Mouse (Mus musculus) kidney, adult 2 months (tissue): ENCODE data around the gene Gm11213. TPM values are rescaled to one million over a fixed set of nuclear protein-coding genes. Genes with fewer than 3 reads are reported as not detected.
A peak's percentile ranks its signal among the peaks of the same experiment; 100 is the strongest.

ENCODE experiments used
- DNase-seq: peaks from one replicate; pipeline ENCODE4 v3.0.0; 2021
- H3K27ac ChIP-seq: fragments of 200-500 bp; 2 replicates; pipeline ENCODE4 v1.5.1; 2012; ENCODE audit warnings: low read depth, low read length, control low read depth, inconsistent platforms; ENCODE audit not compliant: insufficient read depth
- H3K27me3 ChIP-seq: fragments of 200-500 bp; replicated peaks from 2 replicates; pipeline ENCODE4 v1.6.1; 2012; ENCODE audit warnings: mild to moderate bottlenecking, moderate library complexity, low read length, inconsistent platforms; ENCODE audit not compliant: control insufficient read depth, insufficient read depth
- H3K36me3 ChIP-seq: fragments of 200-500 bp; 2 replicates; pipeline ENCODE4 v1.6.1; 2012; ENCODE audit warnings: mild to moderate bottlenecking, moderate library complexity, low read length, inconsistent platforms; ENCODE audit not compliant: control insufficient read depth, insufficient read depth
- H3K4me1 ChIP-seq: fragments of 200-500 bp; 2 replicates; pipeline ENCODE4 v1.6.1; 2011; ENCODE audit warnings: low read length; ENCODE audit not compliant: control insufficient read depth, insufficient read depth
- H3K4me3 ChIP-seq: fragments of 200-500 bp; 2 replicates; pipeline ENCODE4 v1.5.1; 2011; ENCODE audit warnings: mild to moderate bottlenecking, low read depth, low read length, control low read depth; ENCODE audit not compliant: insufficient read depth
- CTCF ChIP-seq: fragments of 200-500 bp; conservative IDR thresholded peaks from 2 replicates; pipeline ENCODE4 v1.5.1; 2011; ENCODE audit warnings: low read depth, mild to moderate bottlenecking, control low read depth, low read length, moderate library complexity, mixed read lengths; ENCODE audit not compliant: insufficient read depth, insufficient read length
- POLR2A ChIP-seq: fragments of 200-500 bp; IDR thresholded peaks from one replicate; pipeline ENCODE4 v1.6.1; 2011; ENCODE audit warnings: low read depth, low read length, control low read depth
- WGBS: fragments of 180-500 bp; shearing (Covaris S2); methylation state at CpG from one replicate; pipeline ENCODE4 v1.1.7; 2018; 5-methylcytosine and 5-hydroxymethylcytosine counted together
- polyA plus RNA-seq: library from polyadenylated mRNA; depleted of rRNA; stranded (reverse); fragments of >200 nt; gene quantifications from 2 replicates; pipeline ENCODE4 v1.2.3, GENCODE M21; 2012; rRNA removed

Gene Gm11213
- not detected in 2 replicates for polyA plus RNA-seq

GRCm38 (mm10) chr4:63604945-63605344 is at the start of gene Gm11213:
TSS of gene Gm11213 (minus strand) at chr4:63605261.
- H3K4me3 ChIP-seq = no peak within 1 kb of the TSS
- H3K36me3 ChIP-seq = no peaks in the 10 kb centered on the region
- H3K27me3 ChIP-seq = no peaks in the 10 kb centered on the region
- no peak within 1 kb of the TSS for H3K27ac ChIP-seq
- DNase-seq = no peak
- 77% methylated on average over 3 of the region's 3 CpGs for WGBS
- H3K4me1 ChIP-seq = no peaks in the 10 kb centered on the region
- TF ChIP-seq POLR2A (no peak), CTCF (no peak)

DNA sequence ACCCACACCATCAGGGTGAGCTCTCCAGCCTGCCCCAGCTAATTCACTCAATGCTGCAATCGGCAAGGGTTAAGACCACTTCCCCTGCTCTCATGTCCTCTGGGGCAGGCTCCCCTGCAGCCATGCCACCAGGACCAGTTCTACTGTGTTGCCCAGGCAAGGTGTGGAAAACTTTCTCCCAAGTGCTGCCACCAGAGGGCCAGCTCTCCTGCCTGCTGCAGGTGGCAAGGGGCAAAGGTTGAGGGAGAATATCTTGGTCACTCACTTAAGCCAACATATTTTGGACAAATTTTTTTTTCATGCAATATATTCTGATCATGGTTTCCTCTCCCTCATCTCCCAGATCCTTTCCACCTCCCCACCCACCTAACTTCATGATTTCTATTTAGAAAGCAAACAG is 49.3 kb upstream of the Gm11213 start:
- Histone ChIP-seq H3K36me3 (no peaks in the 10 kb centered on the region), H3K27ac (no peak overlapping the region), H3K27me3 (no peaks in the 10 kb centered on the region), H3K4me1 (no peaks in the 10 kb centered on the region), H3K4me3 (no peak overlapping the region)
- WGBS = 65% methylated on average over 1 of the region's 1 CpGs
- DNase-seq = peak; percentile 50
- peak; percentile 55 for TF ChIP-seq CTCF
- no peak for TF ChIP-seq POLR2A

GRCm38 (mm10) chr4:63643956-63644726 is 39.1 kb upstream of the Gm11213 start:
- TF ChIP-seq CTCF (no peak), POLR2A (no peak)

GRCm38 (mm10) chr4:63639842-63640241 is 34.8 kb upstream of the Gm11213 start:
- no peak overlapping the region for H3K27ac ChIP-seq
- H3K4me1 ChIP-seq = no peaks in the 10 kb centered on the region
- H3K4me3 ChIP-seq = no peak overlapping the region
- DNase-seq = no peak
- no peaks in the 10 kb centered on the region for H3K27me3 ChIP-seq
- no peak for TF ChIP-seq POLR2A
- no peak for TF ChIP-seq CTCF
- no peaks in the 10 kb centered on the region for H3K36me3 ChIP-seq
- WGBS = 83% methylated on average over 2 of the region's 2 CpGs

More at GRCm38 (mm10) chr4:63643956-63644726, 39.1 kb upstream of the Gm11213 start:
- H3K4me1 ChIP-seq = no peaks in the 10 kb centered on the region
- DNase-seq = no peak
- no peak overlapping the region for H3K27ac ChIP-seq
- no peaks in the 10 kb centered on the region for H3K36me3 ChIP-seq
- no peak overlapping the region for H3K4me3 ChIP-seq
- H3K27me3 ChIP-seq = no peaks in the 10 kb centered on the region

- Histone ChIP-seq H3K27me3 (no peaks in the 10 kb centered on the region), H3K27ac (no peak overlapping the region), H3K4me1 (no peaks in the 10 kb centered on the region), H3K4me3 (no peak overlapping the region), H3K36me3 (no peaks in the 10 kb centered on the region)
- no peak for DNase-seq
- TF ChIP-seq POLR2A = no peak
- no peak for TF ChIP-seq CTCF
- WGBS = 57% methylated on average over 1 of the region's 1 CpGs
These were observed 33.5 kb upstream of the Gm11213 start for GRCm38 (mm10) chr4:63638603-63639002.

- H3K27ac ChIP-seq = no peak overlapping the region
- no peaks in the 10 kb centered on the region for H3K4me1 ChIP-seq
- DNase-seq = no peak
- no peak overlapping the region for H3K4me3 ChIP-seq
- TF ChIP-seq CTCF = no peak
- TF ChIP-seq POLR2A = no peak
- H3K36me3 ChIP-seq = no peaks in the 10 kb centered on the region
- no peaks in the 10 kb centered on the region for H3K27me3 ChIP-seq
- WGBS = 86% methylated on average over 2 of the region's 2 CpGs
These were observed 28.1 kb upstream of the Gm11213 start for GRCm38 (mm10) chr4:63633181-63633580.

DNA sequence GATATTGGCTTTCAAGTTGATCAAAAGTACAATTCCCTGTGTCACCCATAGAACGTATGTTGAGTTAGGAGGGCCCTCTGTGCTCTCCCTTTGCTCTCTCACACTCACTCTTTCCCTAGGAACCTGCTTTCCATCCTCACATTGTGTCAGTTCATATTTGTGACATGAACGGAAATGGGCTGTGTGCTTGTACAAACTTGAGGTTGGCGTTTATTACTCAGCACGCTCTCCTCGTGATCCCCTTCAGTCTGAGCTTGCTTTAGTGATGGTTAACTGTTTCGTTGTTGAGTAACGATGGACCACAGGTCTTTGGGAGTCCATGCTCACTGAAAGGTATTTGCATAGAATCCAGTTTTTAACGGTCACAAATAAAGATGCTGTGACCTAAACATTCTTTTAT is 22.1 kb upstream of the Gm11213 start:
- Histone ChIP-seq H3K27ac (no peak overlapping the region), H3K4me3 (no peak overlapping the region), H3K27me3 (no peaks in the 10 kb centered on the region), H3K36me3 (no peaks in the 10 kb centered on the region), H3K4me1 (no peaks in the 10 kb centered on the region)
- TF ChIP-seq CTCF (no peak), POLR2A (no peak)
- 83% methylated on average over 8 of the region's 8 CpGs for WGBS
- no peak for DNase-seq
